Mouse (Mus musculus) left cerebral cortex, postnatal 25 days (tissue): ENCODE data around the gene Rgs14. TPM values are rescaled to one million over a fixed set of nuclear protein-coding genes. Genes with fewer than 3 reads are reported as not detected.

Source experiments
- DNase-seq, 2 experiments: peaks; one replicate each; pipeline ENCODE4 v3.0.0; 2022; ENCODE audit warnings: low spot score in 2 of 2, mixed read lengths in 1 of 2
- intact Hi-C: fragments of 180-260 bp; cut with DNase I; formaldehyde crosslinking; loops from one replicate; pipeline ENCODE4 v1.15.1; 2025
- total RNA-seq, 2 experiments: library from RNA; stranded (reverse); gene quantifications; 2 replicates each; pipeline ENCODE4 v1.2.3; 2021

Rgs14 gene
- total RNA-seq, 2 experiments from 2014 or later, result 55.6 to 58.5 TPM

DNA sequence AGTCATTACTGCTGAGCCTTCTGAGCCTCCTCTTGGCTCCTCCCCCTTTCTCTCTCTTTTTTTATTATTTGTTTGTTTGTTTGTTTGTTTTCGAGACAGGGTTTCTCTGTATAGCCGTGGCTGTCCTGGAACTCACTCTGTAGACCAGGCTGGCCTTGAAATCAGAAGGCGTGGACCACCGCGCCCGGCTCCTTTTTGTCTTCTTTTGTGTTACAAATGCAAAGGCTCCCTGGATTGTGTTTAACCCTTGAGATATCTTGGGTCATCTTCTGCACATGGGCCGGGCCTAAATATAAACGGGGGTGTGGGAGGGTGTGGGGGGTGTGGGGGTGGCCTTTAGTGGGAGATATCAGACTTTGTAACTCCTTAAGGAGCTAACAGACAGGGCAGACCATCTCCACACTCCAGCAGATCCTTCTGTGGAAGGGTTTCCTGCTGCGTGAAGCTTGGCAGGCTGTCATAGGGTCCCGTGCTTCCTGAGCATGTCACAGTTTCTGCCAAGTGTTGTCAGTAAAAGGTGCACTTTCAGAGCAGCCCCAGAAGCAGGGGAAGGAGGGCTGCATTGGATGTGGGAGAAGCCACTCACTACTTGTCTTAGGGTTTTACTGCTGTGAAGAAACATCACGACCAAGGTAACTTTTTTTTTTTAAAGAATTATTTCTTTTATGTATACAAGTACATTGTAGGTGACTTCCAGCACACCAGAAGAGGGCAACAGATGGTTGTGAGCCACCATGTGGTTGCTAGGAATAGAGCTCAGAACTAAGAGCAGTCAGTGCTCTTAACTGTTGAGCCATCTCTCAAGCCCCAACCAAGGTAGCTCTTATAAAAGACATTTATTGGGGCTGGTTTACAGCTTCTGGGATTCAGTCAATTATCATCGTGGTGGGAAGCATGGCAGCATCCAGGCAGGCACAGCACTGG is 31.1 kb upstream of the Rgs14 start:
- DNase-seq, result no peak
- intact Hi-C loops, result no loop called here

DNA sequence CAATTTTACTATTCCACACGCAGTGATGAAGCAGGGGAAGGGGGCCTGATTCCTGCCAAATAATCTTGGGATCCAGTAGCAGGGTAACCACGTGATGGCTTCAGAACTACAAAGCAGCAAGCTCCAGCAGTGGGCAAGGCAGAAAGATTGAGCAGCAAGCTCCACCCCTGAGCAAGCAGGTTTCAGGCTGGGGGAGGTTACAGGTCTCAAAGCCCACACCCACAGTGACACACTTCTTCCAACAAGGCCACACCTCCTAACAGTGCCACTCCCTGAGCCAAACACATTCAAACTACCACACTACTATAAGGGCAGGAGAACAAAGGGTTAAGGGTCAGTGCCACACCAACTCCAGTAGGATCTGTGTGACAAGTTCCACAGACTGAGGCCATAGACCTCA is 30.3 kb upstream of the Rgs14 start:
- intact Hi-C loops, result no loop called here
- no peak for DNase-seq

DNA sequence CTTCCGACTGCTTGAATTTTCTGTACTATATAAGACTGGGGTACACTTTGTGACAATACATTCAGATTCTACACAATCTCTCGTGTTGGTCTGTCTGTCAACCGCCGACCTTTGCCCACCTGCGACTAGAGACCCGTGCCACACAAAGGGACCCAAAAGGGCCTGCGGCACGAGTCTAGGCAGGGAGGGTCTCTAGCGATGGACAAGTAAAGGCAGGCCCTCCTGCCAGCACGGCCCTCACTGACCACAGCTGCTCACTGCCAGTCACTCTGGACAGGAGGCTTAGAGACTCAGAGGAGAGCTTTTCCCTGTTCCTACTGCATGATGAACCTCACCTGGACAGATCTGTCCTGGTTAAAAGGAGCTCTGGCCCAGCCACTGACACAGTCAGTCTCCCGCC is 27.1 kb upstream of the Rgs14 start:
- intact Hi-C loops, result no loop called here
- no peak for DNase-seq

DNA sequence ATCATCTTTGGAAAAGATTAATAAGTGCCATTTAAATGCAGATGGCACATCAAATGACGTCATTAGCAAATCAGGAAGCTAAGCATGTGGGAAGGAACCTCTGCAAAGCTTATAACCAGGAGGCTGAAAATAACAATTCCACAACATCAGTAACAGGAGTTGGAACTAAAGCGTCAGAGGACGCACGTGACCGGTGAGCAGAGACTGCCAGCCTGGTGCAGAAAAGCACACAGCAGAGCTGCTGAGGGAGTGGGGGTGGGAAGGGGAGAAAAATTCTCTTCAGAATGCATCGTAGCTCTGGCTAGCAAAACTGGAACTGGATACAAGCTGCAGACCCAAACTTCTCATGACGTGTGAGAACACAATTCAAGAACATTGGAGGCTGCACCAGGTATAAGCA is 25.2 kb upstream of the Rgs14 start:
- peak in 1 of 2 experiments; percentile 77 for DNase-seq
- intact Hi-C loops, result no loop called here

DNA sequence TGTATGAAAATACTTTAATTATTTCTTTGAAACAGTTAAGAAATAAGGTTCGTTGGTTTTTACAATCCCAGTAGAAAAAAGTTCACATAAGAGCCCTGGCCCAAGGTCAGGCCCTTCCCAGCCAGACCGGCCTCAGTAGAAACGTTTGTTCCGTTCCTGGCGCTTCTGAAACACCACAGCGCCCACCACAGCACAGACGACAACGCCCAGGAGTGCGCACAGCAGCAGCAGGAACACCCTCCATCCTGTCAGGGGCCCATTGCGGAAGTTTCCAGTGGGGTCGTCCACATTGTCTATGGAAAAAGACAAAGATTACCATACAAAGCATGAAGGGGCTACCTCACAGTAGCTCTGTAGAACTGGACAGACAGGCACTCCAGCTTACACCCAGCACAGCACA is 22.8 kb upstream of the Rgs14 start:
- intact Hi-C loops, result no loop called here
- DNase-seq, result no peak

DNA sequence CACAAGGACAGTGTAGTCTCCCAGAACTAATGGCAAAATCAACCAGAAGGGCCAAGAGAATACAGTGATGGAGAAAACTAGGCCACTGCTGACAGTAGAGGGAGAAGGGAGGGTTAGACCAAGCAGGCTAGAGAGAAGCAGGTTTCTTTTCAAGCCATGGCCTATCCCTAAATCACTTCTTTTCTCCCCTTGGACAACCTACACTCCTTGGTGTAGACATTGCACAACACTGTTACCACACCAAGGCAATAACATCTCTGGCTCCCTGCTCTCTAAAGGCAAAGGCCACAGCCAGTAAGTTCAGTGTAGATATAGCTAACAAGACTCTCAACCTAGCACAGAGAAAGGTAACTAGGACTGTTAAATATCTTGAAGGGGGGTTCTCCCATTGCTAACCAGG is 8.4 kb upstream of the Rgs14 start:
- DNase-seq, result no peak
- intact Hi-C loops, result no loop called here

DNA sequence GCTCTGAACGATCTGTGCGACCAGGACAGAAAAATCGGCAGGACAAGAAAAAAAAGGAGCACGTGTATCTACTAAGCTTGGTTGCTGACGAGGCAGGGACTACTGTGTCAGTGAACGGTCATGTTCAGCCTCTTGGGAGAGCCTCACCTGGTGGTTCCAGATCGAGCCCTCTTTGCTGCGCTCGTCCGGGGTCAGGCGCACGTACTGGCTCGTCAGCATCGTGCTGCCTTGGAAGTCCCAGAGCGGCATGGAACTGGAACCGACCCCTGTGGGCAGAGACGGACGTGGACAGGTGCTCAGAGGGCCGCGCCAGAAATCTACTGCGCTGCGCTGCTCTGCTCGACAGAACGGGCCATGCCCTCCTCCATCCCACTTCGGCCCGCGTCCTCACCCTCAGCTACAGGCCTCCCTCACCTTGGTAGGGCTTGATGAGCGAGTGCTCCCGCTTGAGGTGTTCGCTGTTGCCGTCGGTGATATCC is 7.5 kb upstream of the Rgs14 start:
- intact Hi-C loops, result no loop called here
- DNase-seq, result peak in 1 of 2 experiments; percentile 45

DNA sequence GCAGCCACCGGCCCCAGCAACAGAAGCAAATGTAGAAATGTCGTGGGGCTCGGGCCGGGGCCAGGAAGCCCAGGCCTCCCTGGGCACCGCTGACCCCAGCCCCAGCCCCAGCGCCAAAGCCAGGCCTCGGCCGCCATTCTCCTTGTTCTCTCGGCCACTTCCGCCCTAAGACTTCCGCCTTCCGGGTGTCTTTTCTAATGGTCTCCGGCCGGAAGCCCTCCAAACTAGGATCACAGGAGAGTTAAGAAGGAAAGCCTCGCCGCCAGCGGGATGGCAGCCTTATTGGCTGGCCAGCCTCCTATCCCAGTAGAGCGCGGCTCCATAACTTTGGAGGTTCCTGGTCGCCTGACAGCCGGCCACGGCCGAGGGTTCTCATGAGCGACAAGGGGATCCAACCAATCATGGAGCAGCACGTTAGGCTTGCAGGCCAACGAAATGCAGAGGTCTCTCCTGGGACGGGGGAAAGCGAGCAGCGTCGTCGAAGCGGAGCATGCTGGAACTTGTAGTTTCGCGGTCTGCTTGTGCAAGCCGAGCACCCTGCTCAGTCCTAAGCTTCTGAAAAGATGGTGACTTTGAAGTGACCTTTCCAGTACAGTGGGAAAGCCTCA is 7.0 kb upstream of the Rgs14 start, which contains the start of gene Lman2:
Lman2 (minus strand) TSS at position 331 of the 608 bp plus-strand sequence.
- intact Hi-C loops, result no loop called here

DNA sequence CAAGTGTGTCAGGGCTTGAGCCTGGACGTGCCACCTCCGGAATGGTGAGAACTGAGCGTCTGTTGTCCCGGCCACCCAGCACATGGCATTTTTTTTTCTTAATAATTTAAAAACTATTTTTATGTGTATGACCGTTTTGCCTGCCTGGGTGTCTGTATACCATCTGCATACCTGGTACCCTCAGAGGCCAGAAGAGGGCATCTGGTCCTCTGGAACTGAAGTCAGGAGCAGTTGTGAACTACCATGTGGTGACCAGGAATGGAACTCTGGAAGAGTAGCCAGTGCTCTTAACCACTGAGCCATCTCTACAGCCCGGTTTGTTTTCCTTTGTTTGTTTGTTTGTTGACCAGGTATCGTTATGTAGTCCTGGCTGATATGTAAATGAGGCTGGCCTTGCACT is 1.1 kb upstream of the Rgs14 start:
- intact Hi-C loops, result no loop called here
- DNase-seq, result no peak

More for the DNA sequence above, 7.0 kb upstream of the Rgs14 start, which contains the start of gene Lman2:
- DNase-seq, result peak; percentile 98 to 100

DNA sequence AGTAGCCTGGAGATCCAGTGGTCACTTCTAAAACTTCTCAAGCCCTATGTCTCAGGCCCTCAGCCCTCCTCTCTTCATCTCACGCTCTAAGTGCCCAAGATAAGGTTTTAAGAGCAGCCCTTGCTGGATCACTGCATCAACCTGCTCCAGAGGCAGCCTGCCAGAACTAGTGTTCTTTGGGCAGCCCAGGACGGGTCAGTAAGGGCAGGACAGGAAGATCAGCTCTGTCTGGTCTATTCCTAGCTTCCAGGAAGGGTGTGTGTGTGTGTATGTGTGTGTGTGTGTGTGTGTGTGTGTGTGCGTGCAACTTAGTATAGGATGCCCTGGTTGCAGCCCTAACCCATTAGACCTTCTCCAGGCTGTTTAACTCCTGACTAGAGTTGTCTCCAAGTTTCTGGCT is 702 bp downstream of the Rgs14 start:
- DNase-seq, result no peak
- intact Hi-C loops, result no loop called here

DNA sequence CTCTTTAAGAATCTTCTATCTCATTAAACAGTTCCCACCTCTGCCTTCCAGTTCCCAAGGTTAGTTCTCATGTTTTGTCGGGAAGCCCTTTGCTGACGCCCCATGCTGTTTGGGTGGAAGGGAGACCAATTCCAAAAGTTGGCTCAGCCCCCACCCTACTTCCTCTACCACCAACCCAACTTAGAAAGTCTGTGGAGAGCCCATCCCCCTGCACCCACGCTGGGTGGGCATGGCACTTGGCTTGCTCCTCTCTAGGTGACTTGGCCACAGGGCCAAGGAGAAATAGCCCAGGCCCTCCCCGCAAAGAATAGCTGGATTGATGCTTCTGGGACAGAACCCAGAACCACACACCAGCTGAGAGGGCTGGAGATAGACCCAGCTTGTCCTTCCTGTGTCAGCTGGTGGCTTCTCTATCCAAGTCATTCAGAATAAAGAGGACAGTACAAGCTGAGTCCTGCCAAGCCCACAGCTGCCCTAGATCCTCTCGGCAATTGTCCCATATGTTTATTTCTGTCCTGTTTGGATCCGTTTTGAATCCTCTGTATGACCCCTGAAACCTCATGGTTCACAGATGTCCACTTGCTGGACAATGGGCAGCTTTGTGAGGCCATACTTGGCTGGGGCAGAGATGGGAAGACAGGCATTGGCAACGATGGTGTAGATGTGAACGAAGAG is 1.6 kb downstream of the Rgs14 start:
- peak in 1 of 2 experiments; percentile 65 for DNase-seq
- intact Hi-C loops, result no loop called here

DNA sequence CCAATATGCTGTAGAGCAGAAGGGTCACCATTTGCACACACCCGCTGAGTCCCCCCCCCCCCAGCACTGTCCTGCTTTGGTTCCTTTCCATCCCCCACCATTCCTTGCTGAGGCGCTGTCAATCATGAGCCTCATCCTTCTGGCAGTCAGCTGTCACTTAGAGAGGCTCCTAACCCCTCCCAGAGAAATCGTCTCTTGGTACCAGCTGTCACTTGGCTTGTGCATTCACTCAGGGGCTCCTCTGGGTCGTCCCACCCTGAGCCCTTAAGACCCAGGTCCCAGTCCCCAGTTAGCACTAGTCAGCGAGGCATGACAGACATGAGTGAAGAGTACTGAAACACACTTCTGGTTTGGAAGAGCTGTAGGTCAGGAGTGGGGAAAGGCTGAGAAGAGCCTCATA is 2.2 kb downstream of the Rgs14 start:
- DNase-seq, result no peak
- intact Hi-C loops, result no loop called here

DNA sequence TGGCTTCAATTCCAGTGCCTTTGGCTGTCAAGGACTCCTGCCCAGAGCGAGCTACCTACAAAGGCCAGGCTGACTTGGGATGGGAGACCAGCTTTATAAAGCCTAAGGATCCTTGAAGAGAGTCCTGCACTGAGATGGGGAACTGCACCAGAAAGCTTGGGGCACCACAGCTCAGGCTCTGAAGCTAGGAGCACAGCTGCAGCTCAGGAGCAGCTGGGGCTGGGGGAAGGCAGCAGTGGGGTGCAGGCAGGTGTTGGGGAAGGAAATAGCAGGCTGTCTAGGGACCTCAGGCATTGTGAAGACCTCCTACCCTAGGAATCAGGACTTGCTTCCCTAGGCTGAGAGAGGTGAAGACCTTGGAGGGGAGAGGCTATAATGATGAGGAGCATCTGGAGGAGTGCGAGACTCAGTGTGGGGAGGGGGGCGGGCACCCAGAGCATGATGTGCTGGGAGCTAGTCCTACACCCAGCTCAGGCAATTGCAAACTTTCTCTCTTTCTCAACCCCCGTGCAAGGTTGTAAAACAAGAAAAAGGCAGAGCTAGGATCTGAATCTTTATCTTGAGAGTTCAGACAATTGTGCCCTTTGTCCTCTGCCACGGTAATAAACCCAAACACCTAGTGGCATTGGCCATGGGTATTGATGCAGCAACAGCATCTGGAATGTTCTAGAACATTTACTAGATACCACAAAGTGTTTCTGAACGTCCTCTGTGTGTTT is 4.8 kb downstream of the Rgs14 start:
- intact Hi-C loops, result no loop called here
- DNase-seq, result no peak

DNA sequence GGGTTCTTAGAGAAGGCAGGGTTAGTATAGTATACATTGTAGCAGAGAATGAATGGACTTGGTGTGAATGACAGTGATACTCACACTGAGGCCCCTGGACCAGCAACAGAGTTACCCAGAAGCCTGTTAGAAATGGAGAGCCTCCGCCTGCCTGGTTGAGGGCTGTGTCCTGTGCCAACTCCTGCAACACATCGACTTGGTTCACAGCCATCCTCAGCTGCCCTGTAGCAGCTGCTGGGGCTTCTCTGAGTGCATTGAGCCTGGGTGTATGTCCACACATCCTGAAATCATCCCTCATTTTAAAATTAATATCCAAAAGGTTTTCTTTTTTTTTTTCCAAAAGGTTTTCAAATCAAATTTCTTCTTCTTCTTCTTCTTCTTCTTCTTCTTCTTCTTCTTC is 6.3 kb downstream of the Rgs14 start:
- DNase-seq, result no peak
- intact Hi-C loops, result no loop called here

DNA sequence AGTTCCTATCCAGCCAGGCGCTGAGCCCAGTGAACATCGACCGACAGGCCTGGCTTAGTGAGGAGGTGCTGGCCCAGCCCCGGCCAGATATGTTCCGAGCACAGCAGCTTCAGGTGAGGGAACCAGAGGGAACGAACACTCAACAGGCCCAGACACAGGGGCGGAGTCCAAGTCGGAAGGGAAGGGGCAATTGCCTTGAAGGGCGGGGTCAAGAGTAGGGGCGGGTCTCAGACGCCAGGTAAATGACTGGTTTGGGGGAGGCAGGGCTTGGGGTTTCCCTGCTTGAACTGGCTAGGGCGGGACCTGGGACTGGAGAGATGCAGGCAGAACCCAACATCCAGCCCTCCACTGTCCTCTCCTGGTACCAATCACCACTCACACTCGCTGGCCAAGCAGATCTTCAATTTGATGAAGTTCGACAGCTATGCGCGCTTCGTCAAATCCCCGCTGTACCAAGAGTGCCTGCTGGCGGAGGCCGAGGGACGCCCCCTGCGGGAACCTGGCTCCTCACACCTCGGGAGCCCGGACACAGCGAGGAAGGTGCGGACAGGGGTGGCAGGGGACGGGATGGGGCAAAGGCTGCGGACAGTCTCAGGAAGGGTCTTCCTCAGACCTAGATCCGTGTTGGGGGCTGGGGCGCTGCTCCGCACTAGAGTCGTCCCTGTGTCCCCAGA is 9.5 kb downstream of the Rgs14 start:
- intact Hi-C loops, result no loop called here

DNA sequence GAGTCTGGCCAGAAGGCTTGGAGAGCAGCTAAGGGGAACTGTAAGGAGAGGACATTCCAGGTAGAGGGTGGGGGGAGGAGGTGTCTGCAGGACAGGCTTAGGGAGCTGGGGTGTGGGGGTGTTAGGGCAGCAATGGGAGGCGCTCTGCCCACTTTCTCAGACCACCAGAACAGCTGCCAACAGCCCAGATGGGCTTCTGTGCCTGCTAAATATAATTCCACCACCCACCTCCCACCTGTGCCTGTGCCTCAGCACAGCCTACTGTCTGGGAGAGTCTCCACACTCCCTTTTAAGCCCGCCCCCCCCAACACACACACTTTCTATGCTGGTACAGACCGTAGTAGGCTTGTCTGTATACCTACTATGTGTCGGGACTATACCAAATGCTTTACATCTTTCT is 12.3 kb downstream of the Rgs14 start:
- intact Hi-C loops, result no loop called here
- peak; percentile 83 to 96 for DNase-seq

More for the DNA sequence above, 9.5 kb downstream of the Rgs14 start:
- DNase-seq, result no peak

DNA sequence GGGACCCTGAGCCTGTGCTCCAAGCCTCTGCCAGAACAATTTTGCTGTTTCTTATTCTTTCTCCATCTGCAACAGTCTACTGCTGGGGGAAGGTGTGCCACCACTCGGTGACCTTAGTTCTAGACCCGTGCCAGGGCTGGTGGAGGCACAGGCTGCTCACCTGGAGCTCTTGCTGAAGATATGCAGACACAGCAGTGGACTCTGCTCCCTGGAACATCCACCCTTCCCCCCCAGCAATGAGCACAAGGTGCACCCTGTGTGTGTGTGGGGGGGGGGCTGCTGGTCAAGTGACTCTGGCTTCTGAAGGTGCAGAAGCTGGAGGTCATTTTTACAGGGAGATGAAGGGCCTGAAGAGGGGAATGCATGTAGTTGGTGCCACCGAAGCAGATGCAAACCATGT is 21.1 kb downstream of the Rgs14 start:
- intact Hi-C loops, result no loop called here
- no peak for DNase-seq

DNA sequence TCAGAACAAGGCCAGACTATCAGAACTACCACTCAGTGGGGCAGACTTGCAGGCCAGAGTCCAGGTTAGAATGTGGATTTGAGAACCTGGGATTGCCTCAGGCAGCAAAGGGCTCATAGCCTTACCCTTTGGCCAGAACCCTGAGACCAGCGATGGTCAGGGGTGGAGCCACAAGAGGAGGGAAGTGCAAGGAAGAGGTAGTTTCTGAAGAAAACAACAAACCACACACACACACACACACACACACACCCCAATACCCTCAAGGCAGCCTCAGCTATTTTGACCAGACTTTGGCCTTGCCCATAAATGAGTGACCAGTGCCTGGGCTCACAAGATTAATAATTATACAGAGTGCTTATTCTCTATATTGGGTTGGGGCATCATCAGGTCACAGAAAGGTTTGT is 22.1 kb downstream of the Rgs14 start:
- DNase-seq, result no peak
- intact Hi-C loops, result no loop called here

DNA sequence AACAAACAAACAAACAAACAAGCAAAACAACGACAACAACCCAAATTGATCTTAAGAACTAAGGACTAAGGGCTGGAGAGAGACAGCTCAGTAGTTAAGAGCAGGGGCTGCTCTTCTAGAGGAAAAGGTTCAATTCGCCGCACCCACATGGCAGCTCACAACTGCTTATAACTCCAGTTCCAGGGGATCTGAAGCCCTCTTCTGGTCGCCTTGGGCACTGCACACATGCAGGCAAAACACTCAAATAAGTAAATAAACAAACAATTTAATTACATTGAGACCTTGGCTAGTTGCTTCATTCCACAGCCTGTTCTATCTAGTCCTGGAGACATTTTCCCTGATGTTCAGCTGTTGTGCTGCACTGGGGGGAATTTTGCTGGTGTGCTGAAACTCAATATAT is 23.4 kb downstream of the Rgs14 start:
- intact Hi-C loops, result no loop called here
- DNase-seq, result no peak
